10 mouse cellular contexts compared by ENCODE assay signal in the genomic region with DNA sequence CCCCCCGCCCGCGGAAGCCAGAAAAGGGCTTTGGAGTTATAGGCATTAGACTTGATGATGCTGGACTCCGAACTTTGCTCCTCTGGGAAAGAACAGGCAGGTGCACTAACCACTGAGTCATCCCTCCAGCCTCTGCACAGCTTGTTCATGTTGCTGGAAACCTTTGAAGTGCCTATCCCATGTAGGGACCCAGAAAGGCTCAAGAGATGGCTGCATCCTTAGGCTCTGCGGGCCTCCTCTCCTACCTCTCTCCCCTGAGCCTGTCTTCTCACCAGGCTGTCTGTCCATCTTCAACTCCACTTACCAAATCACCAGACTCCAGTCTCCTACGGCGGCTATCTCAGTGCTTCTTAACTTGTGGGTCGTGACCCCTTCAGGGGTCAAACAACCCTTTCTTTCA. TPM values are rescaled to one million over a fixed set of nuclear protein-coding genes. Genes with fewer than 3 reads are reported as not detected.
A peak's percentile ranks its signal among the peaks of the same experiment; 100 is the strongest.
DNase-seq lines count a peak whose midpoint lies in the region; ATAC-seq lines count a peak whose summit lies in the region.
"Had no signal": no experiment of that assay in that cellular context is flagged by ENCODE, and none has a peak within 500 bp of the region (broad histone marks: within the 10 kb centered on the region; RNA-seq: fewer than 3 reads in every experiment).

No protein-coding gene starts in this region.

- H3K27ac ChIP-seq in heart, embryonic 15.5 days: peak overlapping the region; percentile 29; the same call in 1 of the 2 replicates
- H3K27ac ChIP-seq in macrophage: peak overlapping the region; percentile 57
- H3K27ac ChIP-seq: forebrain, embryonic 15.5 days had no signal

- intact Hi-C loops in heart, postnatal 14 days (cut with DNase I): loop anchor here (2.0 to 10.0 kb wide), 5 partner anchors 25 to 559 kb away; no protein-coding TSS in a partner anchor

- no peaks in the 10 kb centered on the region for H3K9me3 ChIP-seq in heart, embryonic 15.5 days (replicated peaks)
- no peaks in the 10 kb centered on the region; the same call in 1 of the 2 replicates for H3K9me3 ChIP-seq in megakaryocyte, embryonic 14.5 days
- H3K9me3 ChIP-seq: forebrain, embryonic 15.5 days had no signal

- H3K9ac ChIP-seq in heart, embryonic 15.5 days: no peak overlapping the region
- H3K9ac ChIP-seq: forebrain, embryonic 15.5 days had no signal

- H3K4me2 ChIP-seq in heart, embryonic 15.5 days: no peak overlapping the region
- H3K4me2 ChIP-seq: forebrain, embryonic 15.5 days had no signal

- WGBS in heart, embryonic 15.5 days: 60% methylated on average over 5 of the region's 8 CpGs
- WGBS in macrophage (ENCODE audit: missing documents): 68% methylated on average over 5 of the region's 8 CpGs

- peaks cover 36% of the 10 kb centered on the region for H3K4me1 ChIP-seq in heart, embryonic 15.5 days (replicated peaks)
- peaks cover 93% of the 10 kb centered on the region for H3K4me1 ChIP-seq in megakaryocyte, embryonic 14.5 days

- no peaks in the 10 kb centered on the region for H3K36me3 ChIP-seq in heart, embryonic 15.5 days
- H3K36me3 ChIP-seq in megakaryocyte, embryonic 14.5 days (replicated peaks; ENCODE audit: low read length): peaks cover 94% of the 10 kb centered on the region
- peaks cover 13% of the 10 kb centered on the region for H3K36me3 ChIP-seq in macrophage (ENCODE audit: inconsistent target)
- H3K36me3 ChIP-seq: forebrain, embryonic 15.5 days had no signal

- DNase-seq in heart, postnatal 14 days: no peak
- DNase-seq in thymus, postnatal 4 days: peak; percentile 69
- no peak for DNase-seq in c-Kit-positive CD71-positive TER-119-positive erythroid progenitor cells, embryonic 14.5 days (ENCODE audit: low spot score)
- no peak for DNase-seq in spleen, postnatal 4 days (ENCODE audit: low spot score in 2 of 2)

- peaks cover 78% of the 10 kb centered on the region for H3K79me2 ChIP-seq in macrophage (ENCODE audit: inconsistent target)

- H3K4me3 ChIP-seq in heart, embryonic 15.5 days: no peak overlapping the region
- H3K4me3 ChIP-seq in megakaryocyte, embryonic 14.5 days (replicated peaks): peak overlapping the region; percentile 84
- H3K4me3 ChIP-seq in macrophage (ENCODE audit: inconsistent target): no peak overlapping the region
- H3K4me3 ChIP-seq: forebrain, embryonic 15.5 days; myocyte had no signal

- no peaks in the 10 kb centered on the region for H3K27me3 ChIP-seq in heart, embryonic 15.5 days
- no peaks in the 10 kb centered on the region for H3K27me3 ChIP-seq in megakaryocyte, embryonic 14.5 days (replicated peaks)
- H3K27me3 ChIP-seq: forebrain, embryonic 15.5 days had no signal

- ATAC-seq in heart, embryonic 15.5 days (replicated peaks; ENCODE audit: insufficient number of reproducible peaks, insufficient read depth, low FRiP score, low read depth): no peak
- no peak for ATAC-seq in megakaryocyte, adult 5-6 weeks (ENCODE audit: poor library complexity, severe bottlenecking)

RNA-seq across cellular contexts. Expression of gene Pdk1, which starts 59.7 kb away (rescaled TPM):
- 86.5 and 97.9 TPM in 2 replicates for polyA plus RNA-seq in heart, embryonic 15.5 days (2015; fragmentation: Nextera tagmentation; extraction: Ambion mirVana)
- total RNA-seq in heart, postnatal 14 days (2021): 100 to 1,000 TPM in 1 of 2 experiments, 10 to 100 TPM in 1; 98.2 to 107 TPM
- polyA plus RNA-seq in megakaryocyte, embryonic 14.5 days (2012; ENCODE audit: insufficient read depth, low replicate concordance): 16.5 and 24.0 TPM in 2 replicates
- 4.7 and 5.7 TPM in 2 replicates for total RNA-seq in megakaryocyte, adult 5-6 weeks (2015)
- total RNA-seq in megakaryocyte, adult 5-6 weeks (2017): 8.6 and 19.8 TPM in 2 replicates
- 10 to 100 TPM in 14 of 26 experiments, 1 to 10 TPM in 12; 1.3 to 44.0 (median 12.1) TPM for total RNA-seq in macrophage (2018; cell fraction: chromatin; rRNA removed)
- 10 to 100 TPM in 13 of 26 experiments, 1 to 10 TPM in 13; 5.3 to 23.6 (median 11.2) TPM for total RNA-seq in macrophage (2018; cell fraction: cytosol; rRNA removed)
- total RNA-seq in macrophage (2018; cell fraction: nucleus; rRNA removed): 10 to 100 TPM in 12 of 26 experiments, 1 to 10 TPM in 14; 2.8 to 36.2 (median 8.8) TPM
- polyA plus RNA-seq in macrophage (2018): 19.0 to 31.9 TPM (median 22.9 TPM) in 3 replicates
